Mouse (Mus musculus) intestine, postnatal 0 days (tissue): ENCODE measurements around the gene Akap9. TPM values are rescaled to one million over a fixed set of nuclear protein-coding genes. Genes with fewer than 3 reads are reported as not detected.

Source experiments
- ATAC-seq: fragments of 200-750 bp; cut with Nextera tagmentation; 2 replicates; pipeline ENCODE4 v1.8.0; 2017; ENCODE audit warnings: mild to moderate bottlenecking, moderate TSS enrichment, moderate library complexity
- H3K27ac ChIP-seq: fragments of 300-500 bp; sonication (generic); 2 replicates; pipeline ENCODE4 v1.5.1; 2014; ENCODE audit warnings: mild to moderate bottlenecking, low read depth, low read length, moderate library complexity
- H3K27me3 ChIP-seq: fragments of 300-500 bp; sonication (generic); replicated peaks from 2 replicates; pipeline ENCODE4 v1.6.1; 2014; ENCODE audit warnings: low read length, mixed read lengths; ENCODE audit not compliant: control insufficient read depth, insufficient read depth
- H3K36me3 ChIP-seq: fragments of 300-500 bp; sonication (generic); 2 replicates; pipeline ENCODE4 v1.6.1; 2014; ENCODE audit warnings: mild to moderate bottlenecking, moderate library complexity; ENCODE audit not compliant: control insufficient read depth, insufficient read depth
- H3K4me1 ChIP-seq: fragments of 300-500 bp; sonication (generic); replicated peaks from 2 replicates; pipeline ENCODE4 v1.6.1; 2014; ENCODE audit warnings: antibody characterized with exemption, low read length, mixed read lengths; ENCODE audit not compliant: control insufficient read depth, insufficient read depth
- H3K4me2 ChIP-seq: fragments of 300-500 bp; sonication (generic); replicated peaks from 2 replicates; pipeline ENCODE4 v1.6.1; 2014; ENCODE audit warnings: low read depth, mild to moderate bottlenecking, moderate library complexity
- H3K4me3 ChIP-seq: fragments of 300-500 bp; sonication (generic); 2 replicates; pipeline ENCODE4 v1.5.1; 2014; ENCODE audit warnings: low read depth, low read length
- H3K9ac ChIP-seq: fragments of 300-500 bp; sonication (generic); 2 replicates; pipeline ENCODE4 v1.6.1; 2014; ENCODE audit warnings: mild to moderate bottlenecking, low read depth, low read length
- H3K9me3 ChIP-seq: fragments of 300-500 bp; sonication (generic); 2 replicates; pipeline ENCODE4 v1.6.1; 2016; ENCODE audit warnings: mixed run types; ENCODE audit not compliant: control insufficient read depth
- CTCF ChIP-seq: sonication (generic); IDR thresholded peaks from 2 replicates; pipeline ENCODE4 v1.5.1; 2016; ENCODE audit warnings: low read depth, mild to moderate bottlenecking, control low read depth, antibody characterized with exemption, moderate library complexity
- WGBS: fragments of 180-500 bp; shearing (Covaris S2); extraction: QIAGEN DNeasy Blood & Tissue Kit; methylation state at CpG from one replicate; pipeline ENCODE4 v1.1.7; 2014; 5-methylcytosine and 5-hydroxymethylcytosine counted together
- polyA plus RNA-seq: library from polyadenylated mRNA; unstranded; fragments of >200 nt; fragmentation: Nextera tagmentation; extraction: Ambion mirVana; gene quantifications from 2 replicates; pipeline ENCODE4 v1.2.1, GENCODE M21; 2015

Akap9 gene
- polyA plus RNA-seq, 1 experiment from 2014 or later = 79.1 TPM

- Histone ChIP-seq H3K4me2 (no peak overlapping the region), H3K4me3 (no peak overlapping the region), H3K36me3 (peaks cover 63% of the 10 kb centered on the region), H3K4me1 (no peaks in the 10 kb centered on the region), H3K9me3 (no peaks in the 10 kb centered on the region), H3K27ac (no peak overlapping the region), H3K27me3 (no peaks in the 10 kb centered on the region), H3K9ac (no peak overlapping the region)
- 76% methylated on average over 2 of the region's 2 CpGs for WGBS
- no peak for ATAC-seq
- no peak for TF ChIP-seq CTCF
Measured at GRCm38 (mm10) chr5:4080861-4081260, 153.0 kb downstream of the Akap9 start.

GRCm38 (mm10) chr5:4081513-4081912, 153.7 kb downstream of the Akap9 start:
- no peak for TF ChIP-seq CTCF
- Histone ChIP-seq H3K4me3 (no peak overlapping the region), H3K36me3 (peaks cover 70% of the 10 kb centered on the region), H3K4me2 (no peak overlapping the region), H3K9me3 (no peaks in the 10 kb centered on the region), H3K4me1 (no peaks in the 10 kb centered on the region), H3K9ac (no peak overlapping the region), H3K27ac (no peak overlapping the region), H3K27me3 (no peaks in the 10 kb centered on the region)
- ATAC-seq = no peak
- WGBS = 66% methylated on average over 2 of the region's 2 CpGs

GRCm38 (mm10) chr5:4084948-4085347, 157.1 kb downstream of the Akap9 start:
- peaks cover 73% of the 10 kb centered on the region for H3K36me3 ChIP-seq
- no peak for ATAC-seq

GRCm38 (mm10) chr5:4086309-4086708, 158.5 kb downstream of the Akap9 start:
- WGBS = 81% methylated on average over 4 of the region's 4 CpGs
- no peak overlapping the region for H3K4me3 ChIP-seq
- H3K9ac ChIP-seq = no peak overlapping the region
- no peak for TF ChIP-seq CTCF
- no peak for ATAC-seq
- no peak overlapping the region for H3K4me2 ChIP-seq
- H3K9me3 ChIP-seq = no peaks in the 10 kb centered on the region
- H3K36me3 ChIP-seq = peaks cover 63% of the 10 kb centered on the region
- no peaks in the 10 kb centered on the region for H3K4me1 ChIP-seq
- H3K27me3 ChIP-seq = no peaks in the 10 kb centered on the region
- no peak overlapping the region for H3K27ac ChIP-seq

More at GRCm38 (mm10) chr5:4084948-4085347, 157.1 kb downstream of the Akap9 start:
- H3K4me1 ChIP-seq = no peaks in the 10 kb centered on the region
- no peaks in the 10 kb centered on the region for H3K27me3 ChIP-seq
- no peak for TF ChIP-seq CTCF
- 60% methylated on average over 7 of the region's 7 CpGs for WGBS
- H3K4me3 ChIP-seq = no peak overlapping the region
- H3K27ac ChIP-seq = no peak overlapping the region
- no peak overlapping the region for H3K9ac ChIP-seq
- H3K4me2 ChIP-seq = no peak overlapping the region
- H3K9me3 ChIP-seq = no peaks in the 10 kb centered on the region

- Histone ChIP-seq H3K9me3 (no peaks in the 10 kb centered on the region), H3K27ac (no peak overlapping the region), H3K36me3 (peaks cover 67% of the 10 kb centered on the region), H3K4me3 (no peak overlapping the region), H3K4me2 (no peak overlapping the region), H3K27me3 (no peaks in the 10 kb centered on the region), H3K9ac (no peak overlapping the region), H3K4me1 (no peaks in the 10 kb centered on the region)
- ATAC-seq = no peak
- WGBS = 89% methylated on average over 5 of the region's 5 CpGs
- TF ChIP-seq CTCF = no peak
Measured at GRCm38 (mm10) chr5:4088190-4088589, 160.3 kb downstream of the Akap9 start.

- H3K4me1 ChIP-seq = no peaks in the 10 kb centered on the region
- TF ChIP-seq CTCF = no peak
- H3K36me3 ChIP-seq = peaks cover 49% of the 10 kb centered on the region
- H3K9me3 ChIP-seq = no peaks in the 10 kb centered on the region
- H3K4me3 ChIP-seq = no peak overlapping the region
- no peak overlapping the region for H3K9ac ChIP-seq
- no peak overlapping the region for H3K27ac ChIP-seq
- H3K4me2 ChIP-seq = no peak overlapping the region
- no peak for ATAC-seq
- WGBS = 97% methylated on average over 5 of the region's 5 CpGs
- no peaks in the 10 kb centered on the region for H3K27me3 ChIP-seq
Measured at GRCm38 (mm10) chr5:4094471-4094870, 166.6 kb downstream of the Akap9 start.

- ATAC-seq = no peak
- no peak for TF ChIP-seq CTCF
- no peaks in the 10 kb centered on the region for H3K9me3 ChIP-seq
- no peak overlapping the region for H3K4me3 ChIP-seq
- H3K27ac ChIP-seq = no peak overlapping the region
- H3K4me2 ChIP-seq = no peak overlapping the region
- H3K27me3 ChIP-seq = no peaks in the 10 kb centered on the region
- H3K36me3 ChIP-seq = peaks cover 33% of the 10 kb centered on the region
- 91% methylated on average over 4 of the region's 4 CpGs for WGBS
- H3K9ac ChIP-seq = no peak overlapping the region
- H3K4me1 ChIP-seq = 0 out of 2 replicates have a peak, but pooled peaks cover 5% of the 10 kb centered on the region
Measured at GRCm38 (mm10) chr5:4101031-4101430, 173.2 kb downstream of the Akap9 start.
